Mouse (Mus musculus) adrenal gland, postnatal 36 days (tissue): ENCODE measurements around the gene Olfr414. TPM values are rescaled to one million over a fixed set of nuclear protein-coding genes. Genes with fewer than 3 reads are reported as not detected.
A peak's percentile ranks its signal among the peaks of the same experiment; 100 is the strongest.

ENCODE experiments used
- DNase-seq, 2 experiments: peaks; one replicate each; pipeline ENCODE4 v3.0.0; 2021; ENCODE audit warnings: mixed read lengths in 1 of 2
- long read RNA-seq, 2 experiments: library from polyadenylated mRNA; stranded (forward); transcript quantifications; one replicate each; pipeline ENCODE4 v2.0.0; 2021; ENCODE audit warnings: borderline sequencing depth in 2 of 2
- total RNA-seq, 2 experiments: library from RNA; stranded (reverse); gene quantifications; 2 replicates each; pipeline ENCODE4 v1.2.3; 2021

Gene Olfr414
- total RNA-seq = not detected
- long read RNA-seq, experiment 1 = 0 reads
- long read RNA-seq, experiment 2 = 0 reads

DNA sequence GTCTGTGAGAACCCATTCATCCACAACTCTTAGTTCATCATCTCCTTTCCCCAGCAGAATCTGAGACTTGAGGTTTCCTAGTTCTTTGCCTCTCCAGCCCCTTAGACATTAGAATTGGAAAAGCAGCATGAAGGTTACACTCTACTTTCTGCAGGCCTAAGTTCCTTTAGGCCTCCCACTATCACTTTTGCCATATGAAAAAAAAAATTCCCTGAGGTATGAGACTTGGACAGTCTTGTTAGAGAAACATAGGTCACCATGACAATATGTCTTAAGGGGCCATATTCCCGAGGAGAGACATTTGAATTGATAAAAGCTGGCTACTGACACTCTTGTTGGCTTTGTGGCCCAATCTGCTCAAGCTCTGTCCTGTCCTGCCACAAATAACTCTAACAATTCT lies at the start of gene Olfr414:
Gene Olfr414 (plus strand): TSS at position 301 of the 400 bp plus-strand sequence.
- DNase-seq = no peak

DNA sequence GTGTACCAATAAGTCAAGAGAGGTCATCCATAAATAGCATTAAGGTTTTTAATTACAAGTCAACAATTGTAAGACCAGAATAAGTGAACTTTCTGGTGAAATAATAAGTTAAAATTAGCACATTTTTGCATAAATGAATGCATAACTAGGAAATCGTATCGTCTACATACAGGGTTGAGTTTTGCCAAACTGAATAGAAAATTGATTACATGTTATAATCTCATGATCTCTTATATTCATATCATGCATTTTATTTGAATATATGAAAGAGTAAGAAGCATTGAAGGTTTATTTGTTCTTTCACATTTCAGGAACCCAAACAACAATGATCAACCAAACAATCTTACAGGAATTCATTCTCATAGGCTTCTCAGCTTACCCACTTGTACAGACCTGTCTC lies 33.1 kb upstream of the Olfr414 start, which contains the start of gene Olfr248:
Gene Olfr248 (plus strand): TSS at position 301 of the 400 bp plus-strand sequence.
- DNase-seq = no peak

DNA sequence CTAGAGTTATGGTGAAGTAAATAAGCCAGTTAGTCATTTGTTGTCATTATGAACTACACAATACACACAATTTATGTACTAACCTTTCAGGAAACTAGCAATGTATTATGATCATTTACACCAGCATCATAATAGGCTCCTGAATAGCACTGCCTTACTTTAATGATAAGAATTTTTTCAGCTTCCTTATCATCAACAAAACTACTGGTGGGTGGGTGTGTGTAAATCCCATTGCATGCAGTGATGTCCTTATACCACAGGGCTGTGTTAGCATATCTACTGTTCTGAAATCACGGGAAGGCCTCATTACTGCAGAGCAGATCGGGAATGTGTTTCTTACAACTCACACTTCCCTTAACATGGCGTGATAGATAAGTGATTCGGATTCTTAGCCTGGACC lies 905 bp upstream of the Olfr414 start:
- no peak for DNase-seq

DNA sequence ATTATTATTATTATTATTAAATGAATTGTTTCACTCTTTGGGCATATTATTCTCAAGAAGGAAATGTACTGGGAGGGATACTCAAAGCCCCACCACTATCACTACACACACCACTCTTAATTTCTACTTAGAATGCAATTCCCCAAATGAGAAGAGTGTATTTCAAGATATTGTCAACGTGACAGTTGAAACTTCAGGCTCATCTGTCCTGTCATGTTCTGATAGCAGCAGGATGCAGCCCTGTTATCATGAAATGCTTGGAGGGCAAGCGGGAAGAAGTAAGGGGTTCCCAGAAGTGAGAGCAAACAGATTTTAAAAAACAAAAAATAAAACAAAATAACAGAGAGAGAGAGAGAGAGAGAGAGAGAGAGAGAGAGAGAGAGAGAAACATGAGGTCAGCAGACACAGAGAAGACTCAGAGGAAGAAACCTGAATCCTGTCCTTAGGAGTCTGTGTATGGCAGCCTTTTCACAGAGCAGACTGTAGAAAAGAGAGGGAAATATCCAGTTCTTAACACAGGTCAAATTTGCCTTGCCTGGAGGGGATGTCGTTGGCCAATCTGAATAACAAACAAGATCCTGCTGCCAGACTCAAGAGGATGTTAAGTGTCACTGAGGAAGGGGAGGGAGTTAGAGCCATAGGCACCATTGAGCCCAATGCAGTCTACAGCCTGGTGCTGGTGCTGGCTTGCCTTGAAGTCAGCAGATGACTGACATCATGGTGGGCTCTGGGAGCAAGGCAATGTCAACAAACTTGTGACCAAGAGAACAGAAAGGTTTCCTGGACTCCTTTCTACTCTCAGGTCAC lies 2.5 kb downstream of the Olfr414 start:
- no peak for DNase-seq

DNA sequence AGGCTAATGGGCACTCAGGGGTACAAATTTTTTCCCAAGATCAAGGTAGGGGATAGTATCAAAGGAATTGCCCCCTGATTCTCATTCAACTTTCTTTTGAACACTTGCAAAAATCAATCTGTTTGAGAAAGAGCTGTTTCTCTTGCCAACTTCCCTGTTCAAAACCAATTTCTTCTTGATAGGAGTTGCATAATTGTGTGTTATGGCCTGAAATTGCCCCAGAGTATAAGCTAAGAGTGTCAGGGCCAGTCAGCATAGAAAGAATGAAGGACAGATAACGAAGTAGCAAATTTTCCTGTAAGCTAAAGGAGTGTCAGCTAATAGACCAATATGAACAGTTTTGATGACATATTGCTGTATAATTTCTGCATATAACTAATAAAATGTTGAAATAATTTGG lies 3.5 kb downstream of the Olfr414 start:
- DNase-seq = no peak

DNA sequence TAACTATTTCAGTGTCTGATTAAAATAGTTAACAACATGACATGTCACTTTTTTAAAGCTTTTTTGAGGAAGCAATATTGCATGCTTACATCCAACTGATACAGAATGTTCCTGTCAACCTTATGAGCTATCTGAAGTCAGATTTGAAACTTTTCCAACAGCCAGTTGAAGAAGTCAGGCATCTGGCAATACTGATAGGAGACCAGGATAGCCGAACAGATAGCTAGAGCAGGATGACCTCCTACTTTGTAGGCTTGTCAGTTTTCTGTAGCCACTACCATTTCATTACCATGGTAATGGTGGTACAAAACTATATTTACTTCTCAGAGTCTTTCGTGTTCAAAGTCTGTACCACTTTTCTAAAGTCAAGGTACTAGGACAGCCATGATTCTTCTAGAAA lies 4.5 kb downstream of the Olfr414 start:
- DNase-seq = no peak

DNA sequence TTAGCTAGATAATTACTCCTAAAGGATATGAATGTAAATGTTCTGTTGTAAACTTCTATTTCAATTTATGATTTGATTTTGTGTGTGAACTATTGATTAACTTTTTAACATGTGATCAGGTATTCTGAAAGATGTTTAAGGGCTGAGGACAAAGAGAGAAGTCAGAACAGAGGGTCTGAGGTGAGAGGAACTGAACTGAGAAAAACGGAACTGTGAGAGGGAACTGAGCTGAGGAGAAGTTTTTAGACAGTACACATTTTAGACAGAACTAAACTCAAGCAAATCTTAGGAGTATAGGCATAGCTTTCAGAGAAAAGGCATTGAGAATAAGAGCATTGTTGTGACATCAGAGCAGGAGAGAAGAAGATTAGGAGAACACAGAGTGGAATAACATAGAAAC lies 10.3 kb downstream of the Olfr414 start:
- DNase-seq = no peak

DNA sequence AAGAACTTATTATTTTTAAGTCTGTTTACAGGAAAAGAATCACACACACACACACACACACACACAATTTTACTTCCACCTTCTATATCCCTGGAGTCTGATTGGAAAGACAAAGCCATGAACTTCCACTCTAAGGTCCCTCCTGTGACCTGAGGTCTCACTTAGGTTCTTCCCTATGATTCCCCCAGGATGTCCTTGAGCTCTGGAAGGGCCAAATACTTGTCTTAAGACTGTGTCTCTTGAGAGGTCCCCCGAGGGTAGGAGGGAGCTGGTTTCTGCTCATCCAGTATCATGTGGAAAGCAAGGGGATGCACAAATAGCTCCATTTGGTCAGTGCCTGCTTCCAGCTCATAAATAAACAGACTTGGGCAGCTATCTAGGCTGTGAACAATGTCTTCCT lies 17.9 kb downstream of the Olfr414 start, which contains the start of gene Olfr220:
Gene Olfr220 (plus strand): TSS at position 301 of the 400 bp plus-strand sequence.
- DNase-seq = no peak

DNA sequence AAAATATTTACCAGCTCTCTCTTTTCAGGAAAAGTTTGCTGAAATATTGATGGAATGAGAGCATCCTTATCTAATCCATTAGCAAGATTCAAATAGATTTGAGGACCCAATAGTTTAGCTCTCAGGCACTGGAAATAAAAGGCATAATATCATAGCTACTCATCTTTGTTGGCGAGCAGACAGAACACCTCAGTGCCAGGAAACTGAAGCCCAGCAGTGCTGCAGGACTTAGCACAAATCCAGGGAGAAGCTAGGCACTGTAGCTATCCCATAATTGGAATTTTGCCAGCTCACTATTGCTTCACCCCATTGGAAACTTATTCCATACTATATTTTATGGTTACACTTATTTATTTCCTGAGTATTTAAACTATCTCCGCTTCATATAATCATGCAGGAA lies 31.2 kb downstream of the Olfr414 start:
- no peak for DNase-seq

DNA sequence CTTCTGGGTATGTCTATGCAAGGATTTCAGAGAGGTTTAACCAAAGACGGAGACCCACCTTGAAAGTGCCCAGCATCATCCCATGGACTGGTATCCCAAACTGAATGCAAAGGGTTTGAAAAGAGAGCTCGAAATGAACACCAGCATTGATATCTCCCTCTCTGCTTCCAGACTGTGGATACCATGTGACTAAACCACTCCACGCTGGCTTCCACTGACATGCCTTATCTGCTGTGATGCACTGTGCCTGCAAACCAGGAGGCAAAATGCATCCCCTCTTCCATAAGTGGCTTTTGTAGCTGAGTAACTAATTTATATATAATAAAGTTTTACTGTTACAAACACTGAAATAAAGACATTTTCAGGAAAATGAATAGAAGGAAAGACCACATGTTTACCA lies 41.5 kb downstream of the Olfr414 start:
- no peak for DNase-seq

DNA sequence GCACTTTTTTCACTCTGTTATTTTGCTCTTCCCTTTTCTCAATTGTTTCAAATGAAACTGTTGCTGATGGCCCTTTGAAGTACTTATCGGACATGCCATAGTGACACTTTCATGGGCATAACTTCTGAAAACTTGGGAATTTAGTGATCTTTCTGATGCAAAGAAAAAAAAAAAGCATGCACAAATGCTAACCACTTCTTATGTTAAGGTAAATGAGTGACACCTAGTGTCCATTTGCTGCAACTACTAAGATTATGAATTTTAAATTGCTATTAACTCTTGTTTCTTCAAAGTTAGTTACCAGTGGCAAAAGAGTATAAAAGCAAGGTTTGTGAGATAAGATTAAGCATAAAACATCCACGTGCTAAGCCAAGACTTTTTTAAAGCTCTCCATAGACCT lies 42.4 kb downstream of the Olfr414 start:
- no peak for DNase-seq

DNA sequence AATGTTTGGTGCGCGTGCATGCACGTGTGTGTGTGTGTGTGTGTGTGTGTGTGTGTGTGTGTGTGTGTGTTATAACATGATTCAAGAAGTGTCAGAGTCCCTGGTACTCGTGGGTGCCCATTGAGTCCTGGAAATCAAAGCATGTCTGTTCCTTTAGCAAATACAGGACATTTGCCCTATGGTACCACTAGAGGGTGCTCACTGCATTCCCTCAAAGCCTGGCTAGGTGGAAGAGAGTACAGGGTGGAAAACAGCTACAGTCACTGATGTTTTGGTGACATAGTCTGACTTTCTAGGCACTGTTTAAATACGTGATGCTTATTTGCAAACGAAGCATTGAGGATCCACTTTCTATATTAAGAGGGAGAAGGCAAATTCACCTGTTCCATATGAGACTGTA lies 45.9 kb downstream of the Olfr414 start:
- DNase-seq = peak; percentile 18 to 25

DNA sequence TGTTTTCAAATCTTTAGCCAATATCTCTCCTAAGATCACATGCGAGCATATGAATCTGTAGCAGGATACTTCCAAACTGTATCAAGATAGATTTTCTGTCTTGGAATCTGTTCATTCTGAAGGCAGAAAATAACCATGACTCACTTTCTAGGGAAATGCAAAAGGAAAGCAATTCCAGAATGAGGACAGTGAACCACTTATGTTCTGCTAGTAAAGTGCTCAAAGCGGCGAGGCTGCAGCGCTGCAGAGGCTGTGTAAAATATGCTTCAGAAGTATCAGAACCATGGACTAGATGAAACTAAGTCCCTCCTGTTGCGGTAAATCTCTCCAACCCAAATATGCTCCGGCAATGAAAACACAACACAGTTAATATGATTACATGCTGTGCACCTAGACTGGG lies 58.7 kb downstream of the Olfr414 start:
- DNase-seq = no peak

Other genes starting within 250 kb of the Olfr414 start
- not detected for gene Olfr419, start 172.0 kb upstream of the Olfr414 start, total RNA-seq
- gene Mptx1, start 93.5 kb upstream of the Olfr414 start, total RNA-seq = not detected
- gene Olfr417, start 58.9 kb upstream of the Olfr414 start, total RNA-seq = not detected
- gene Olfr248, start 33.0 kb upstream of the Olfr414 start, total RNA-seq = not detected
- not detected for gene Olfr220, start 18.0 kb downstream of the Olfr414 start, total RNA-seq
- 1 to 10 TPM; 2.1 to 2.4 TPM for gene Fmn2, start 77.8 kb downstream of the Olfr414 start, total RNA-seq